Mouse (Mus musculus) c-Kit-negative CD71-positive TER-119-positive erythroid progenitor cells, embryonic 14.5 days (primary cell): ENCODE measurements at regions not wholly inside any gene's neighbourhood (a gene's known extent, or its start where the extent isn't known, plus 50 kb on each side); places are given as distances from the start of the nearest gene placed in this dataset.
"Not testable (repeated sequence)": the region's sequence is repeated elsewhere in the genome, so short reads cannot be mapped to it uniquely, and the experiment has no call there.

Experiments
- DNase-seq: peaks from one replicate; pipeline ENCODE4 v3.0.0-alpha.2; 2013; ENCODE audit warnings: low read depth, low spot score

DNA sequence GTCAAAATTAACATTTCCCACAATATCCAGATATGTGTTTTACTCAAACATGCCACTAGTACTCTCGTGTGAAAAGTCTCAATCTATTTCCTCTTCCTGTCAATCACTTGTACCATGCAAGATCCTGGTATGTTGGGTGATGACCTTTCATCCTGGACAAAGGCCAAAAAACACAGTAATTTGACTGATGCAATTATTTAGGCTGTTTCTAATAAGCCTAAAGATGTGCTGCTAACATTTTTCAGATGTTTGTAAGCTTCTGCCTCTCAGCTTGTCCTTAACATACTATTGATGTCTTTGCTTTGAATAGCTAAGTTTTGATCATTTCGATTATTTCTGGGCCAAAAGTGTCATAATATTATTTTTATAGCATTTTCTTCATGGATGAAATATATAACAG, 418.4 kb upstream of the Arrdc4 start:
- DNase-seq = no peak

DNA sequence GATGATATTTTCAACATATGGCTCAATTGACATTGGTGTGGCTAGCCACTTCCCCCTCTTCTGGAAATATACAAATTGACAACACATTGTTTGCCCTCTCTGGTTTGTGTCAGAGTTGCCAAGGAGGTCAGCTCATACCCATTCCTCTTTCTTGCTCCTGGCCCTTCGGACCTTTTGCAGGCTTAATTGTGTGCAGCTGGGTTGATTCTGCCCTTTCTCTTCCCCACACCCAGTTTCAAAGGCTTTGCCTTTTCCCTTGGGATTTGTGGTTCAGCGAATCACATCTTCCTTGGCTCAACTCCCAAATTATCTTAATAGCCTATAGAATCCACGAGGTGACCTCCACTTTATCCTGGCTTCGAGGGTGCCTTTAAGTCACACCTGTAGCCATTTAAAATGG, 412.9 kb upstream of the Arrdc4 start:
- no peak for DNase-seq

DNA sequence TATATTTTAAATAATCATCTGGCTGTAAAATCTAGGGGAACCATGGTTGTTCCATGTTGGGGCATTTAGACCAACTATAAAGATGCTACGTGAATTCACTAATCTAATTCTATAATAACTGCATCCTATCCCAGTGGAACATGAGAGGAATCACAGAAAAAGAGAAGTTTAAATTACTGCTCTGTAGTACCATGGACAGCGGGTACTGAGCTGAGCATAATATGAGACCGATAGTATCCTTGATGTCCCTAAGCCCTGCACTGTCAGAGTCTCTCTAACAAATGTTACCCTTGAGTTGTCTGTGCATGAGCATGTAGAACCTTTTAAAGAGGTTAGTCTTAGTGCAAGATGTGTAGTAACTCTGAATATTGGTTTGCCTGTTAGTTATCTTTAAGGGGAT, 393.3 kb upstream of the Arrdc4 start:
- no peak for DNase-seq

DNA sequence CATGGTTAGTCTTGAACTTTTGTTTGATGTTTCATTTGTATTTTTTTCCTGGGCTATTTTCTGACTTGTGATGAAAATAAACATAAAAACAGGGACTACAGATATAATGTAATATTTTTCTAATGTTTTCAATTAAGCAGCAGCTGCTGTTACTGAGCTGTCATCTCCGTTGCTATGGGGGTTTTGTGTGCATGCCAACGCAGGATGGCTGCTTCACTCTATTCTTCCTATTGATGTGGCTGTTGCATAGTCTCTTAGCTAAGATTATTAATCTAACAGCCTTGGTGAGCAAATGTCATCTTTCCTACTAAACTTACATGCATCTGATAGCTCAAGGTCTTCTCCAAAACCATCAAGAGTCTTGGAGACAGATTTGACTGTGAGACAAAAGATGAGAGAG, 384.4 kb upstream of the Arrdc4 start:
- DNase-seq = no peak

DNA sequence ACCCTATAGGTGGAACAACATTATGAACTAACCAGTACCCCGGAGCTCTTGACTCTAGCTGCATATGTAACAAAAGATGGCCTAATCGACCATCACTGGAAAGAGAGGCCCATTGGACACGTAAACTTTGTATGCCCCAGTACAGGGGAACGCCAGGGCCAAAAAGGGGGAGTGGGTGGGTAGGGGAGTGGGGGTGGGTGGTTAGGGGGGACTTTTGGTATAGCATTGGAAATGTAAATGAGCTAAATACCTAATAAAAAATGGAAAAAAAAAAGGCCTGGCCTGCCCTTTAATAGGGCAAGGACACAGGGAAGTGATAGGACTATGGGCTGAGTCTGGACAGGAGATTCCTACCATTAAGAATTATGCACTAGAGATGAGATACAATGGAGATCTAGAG, 352.7 kb upstream of the Arrdc4 start:
- DNase-seq = not testable (repeated sequence)

DNA sequence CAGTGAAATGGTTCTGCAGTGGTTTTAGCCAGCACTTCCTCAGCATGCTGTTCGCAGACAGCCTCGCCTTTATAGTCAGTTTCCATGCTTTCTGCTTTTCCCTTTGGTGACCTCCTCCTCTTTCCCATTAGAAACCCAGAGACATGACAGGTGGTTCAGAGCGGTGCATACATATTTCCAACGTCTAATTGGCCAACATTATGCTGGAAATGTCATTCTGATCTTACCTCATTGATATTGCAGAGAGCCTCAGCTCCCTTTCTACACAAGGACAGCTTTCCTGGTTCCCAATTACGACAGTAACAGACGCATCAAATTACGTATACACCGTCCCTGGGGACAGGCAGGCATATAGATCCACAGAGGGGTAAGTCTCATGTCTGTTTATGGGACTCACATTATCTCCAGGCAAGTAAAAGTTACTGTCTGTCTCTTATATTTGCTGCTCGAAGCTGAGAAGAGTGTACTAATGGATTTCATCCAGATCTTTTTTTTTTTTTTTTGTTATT, 348.6 kb upstream of the Arrdc4 start:
- DNase-seq = no peak

DNA sequence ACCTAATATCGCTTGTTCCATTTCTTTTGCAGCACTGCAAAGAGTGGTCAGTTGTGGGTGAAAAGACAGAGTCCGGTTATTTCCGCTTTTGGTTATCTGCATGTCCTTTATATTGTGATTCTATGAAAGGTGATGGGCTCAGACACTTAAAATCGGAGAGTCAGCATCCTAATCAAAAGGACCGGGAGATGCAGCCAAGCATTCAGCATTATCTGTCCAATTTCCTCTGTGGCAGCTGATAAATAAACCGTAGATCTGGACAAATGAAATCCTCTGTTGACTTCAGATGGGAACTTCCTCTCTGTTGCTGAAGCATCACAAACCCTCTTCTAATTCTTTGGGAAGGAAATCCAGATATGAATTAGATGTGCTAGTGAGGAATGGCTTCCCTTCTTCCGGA, 325.7 kb upstream of the Arrdc4 start:
- DNase-seq = no peak

DNA sequence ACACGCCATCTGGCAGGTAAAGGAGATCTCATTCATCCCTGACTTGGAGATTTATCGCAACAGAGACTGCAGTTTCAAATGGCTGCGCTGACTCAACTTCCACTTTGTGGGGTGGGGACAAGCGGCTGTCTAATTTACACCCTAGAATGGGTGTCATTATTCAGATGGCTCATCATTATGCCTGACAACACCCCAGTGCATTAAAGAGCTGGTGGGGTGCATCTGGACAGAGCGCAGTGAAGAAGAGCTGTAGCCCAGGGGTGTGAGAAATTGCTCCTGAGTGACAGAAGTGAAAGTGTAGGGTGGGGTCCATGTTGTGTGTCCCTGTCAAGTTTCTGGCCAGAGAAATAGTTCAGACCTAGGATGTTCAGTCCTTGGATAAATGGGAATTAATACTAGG, 314.0 kb upstream of the Arrdc4 start:
- no peak for DNase-seq

DNA sequence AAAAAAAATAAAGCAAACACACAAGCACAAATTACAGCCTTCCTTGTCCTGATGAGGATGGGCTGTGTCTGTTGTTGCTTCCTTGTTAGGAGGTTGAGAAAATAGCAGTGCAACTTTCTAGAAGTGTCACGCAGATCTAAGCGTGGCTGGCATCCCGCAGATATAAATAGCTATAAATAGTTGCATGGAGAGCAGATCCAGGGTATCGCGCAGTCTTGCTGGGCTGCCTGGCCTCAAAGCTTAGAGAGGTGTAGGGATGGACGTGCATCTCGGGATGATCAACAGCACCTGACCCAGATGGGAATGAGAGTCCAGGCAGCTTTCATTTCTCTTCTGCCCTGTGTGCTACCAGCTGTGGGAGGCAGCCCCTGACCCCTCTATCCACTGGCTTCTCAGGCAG, 313.5 kb upstream of the Arrdc4 start:
- DNase-seq = no peak

DNA sequence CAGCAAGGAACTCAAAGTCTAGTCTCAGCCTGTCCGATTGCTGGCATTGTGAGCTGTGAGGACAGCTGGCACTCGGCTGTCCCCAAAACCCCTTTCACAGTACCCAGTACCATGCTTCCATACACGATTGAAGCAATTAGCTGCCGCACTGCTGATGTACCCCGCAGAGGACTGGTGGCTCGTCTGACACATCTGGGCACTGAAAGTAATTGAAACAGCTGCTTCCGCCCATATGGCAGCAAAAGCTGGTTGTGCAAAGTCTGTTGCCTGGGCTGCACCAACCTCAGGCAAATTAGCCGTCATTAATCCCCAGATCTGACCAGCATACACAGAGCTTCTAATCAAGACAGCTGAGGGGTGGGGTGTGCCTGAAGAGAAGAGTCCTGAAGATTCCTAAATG, 313.1 kb upstream of the Arrdc4 start:
- no peak for DNase-seq

DNA sequence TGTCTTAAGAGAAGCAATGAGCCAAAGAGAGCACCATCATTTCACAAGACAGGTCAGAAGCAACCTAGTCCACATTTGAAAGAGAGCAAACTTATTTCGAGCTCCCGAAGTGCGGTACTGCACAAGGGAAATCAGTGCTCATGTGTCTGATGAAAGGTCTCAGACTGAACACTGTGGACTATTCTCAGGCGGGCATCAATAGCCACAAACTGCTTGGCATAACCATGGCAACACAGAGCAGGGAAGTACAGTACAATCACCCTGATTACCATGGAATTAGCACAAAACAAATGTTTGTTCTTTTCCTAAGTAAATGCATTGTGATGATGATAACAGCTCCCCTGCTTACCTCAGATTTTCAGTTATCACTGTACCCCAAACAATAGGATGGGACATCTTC, 312.2 kb upstream of the Arrdc4 start:
- DNase-seq = no peak

DNA sequence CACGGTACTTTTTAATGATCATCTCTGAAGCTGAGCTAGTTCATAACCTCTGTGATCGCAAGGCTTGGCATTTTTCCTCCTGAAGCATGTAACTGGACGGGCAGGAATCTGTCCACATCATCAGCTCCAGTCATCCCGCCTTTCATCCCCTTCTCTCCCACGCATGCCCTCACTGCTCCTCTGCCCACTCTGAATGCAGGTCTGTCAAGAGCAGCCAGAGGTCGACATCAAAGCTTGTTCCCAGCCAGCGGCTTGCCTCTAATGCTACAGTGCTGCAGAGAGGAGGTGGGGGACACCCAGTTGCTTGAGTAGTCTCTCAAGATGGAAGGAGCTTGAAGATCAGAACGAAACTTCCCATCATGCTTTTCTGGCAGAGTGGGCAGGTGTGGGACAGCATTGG, 267.5 kb upstream of the Arrdc4 start:
- DNase-seq = no peak

DNA sequence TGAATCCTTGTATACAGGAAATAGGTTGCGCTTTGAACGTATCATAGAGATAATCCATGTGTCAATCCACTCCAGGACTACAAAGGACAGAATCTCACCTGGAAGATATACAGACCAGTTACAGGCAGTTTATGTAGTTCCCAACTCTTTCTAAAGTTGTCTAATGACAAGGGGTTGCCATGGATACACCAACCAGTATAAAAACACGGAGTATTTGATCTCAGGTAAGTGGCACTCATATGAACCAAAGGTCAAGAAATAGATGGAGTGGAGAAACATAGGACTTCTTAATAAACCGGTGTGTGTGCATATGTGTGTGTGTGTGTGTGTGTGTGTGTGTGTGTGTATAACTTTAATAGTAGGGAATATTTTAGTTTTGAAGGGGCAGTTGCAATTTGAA, 266.0 kb upstream of the Arrdc4 start:
- DNase-seq = no peak

DNA sequence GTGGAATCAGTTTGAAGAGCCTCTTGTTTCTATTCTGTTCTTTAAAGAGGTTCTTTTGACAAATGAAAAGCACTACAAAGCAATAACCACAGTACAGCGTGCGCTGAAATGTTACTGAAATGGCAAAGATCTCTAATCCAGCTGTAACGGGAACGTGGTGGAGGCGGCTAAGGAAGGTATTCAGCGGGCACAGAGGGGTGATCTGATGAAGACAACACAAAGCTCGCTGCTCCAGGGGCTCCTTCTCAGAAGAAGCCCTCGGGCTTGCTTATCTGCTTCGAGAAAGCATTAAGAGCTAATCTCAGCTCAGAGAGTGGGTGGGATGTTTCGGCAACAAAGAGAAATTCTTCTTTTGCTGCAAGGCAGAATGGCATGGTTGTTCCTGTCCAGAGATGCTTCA, 258.2 kb upstream of the Arrdc4 start:
- no peak for DNase-seq

DNA sequence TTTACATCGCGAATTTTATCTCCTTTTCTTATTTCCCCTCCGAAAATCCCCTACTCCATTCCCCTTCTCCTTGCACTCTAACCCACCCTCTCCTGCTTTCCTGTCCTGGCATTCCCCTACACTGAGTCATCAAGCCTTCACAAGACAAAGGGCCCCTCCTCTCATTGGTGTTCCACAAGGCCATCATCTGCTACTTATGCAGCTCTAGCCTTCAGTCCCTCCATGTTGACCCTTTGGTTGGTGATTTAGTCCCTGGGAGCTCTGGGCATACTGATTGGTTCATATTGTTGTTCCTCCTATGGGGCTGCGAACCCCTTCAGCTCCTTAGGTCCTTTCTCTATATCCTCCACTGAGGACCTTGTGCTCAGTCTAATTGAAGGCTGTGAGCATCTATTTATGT, 239.0 kb upstream of the Arrdc4 start:
- no peak for DNase-seq

DNA sequence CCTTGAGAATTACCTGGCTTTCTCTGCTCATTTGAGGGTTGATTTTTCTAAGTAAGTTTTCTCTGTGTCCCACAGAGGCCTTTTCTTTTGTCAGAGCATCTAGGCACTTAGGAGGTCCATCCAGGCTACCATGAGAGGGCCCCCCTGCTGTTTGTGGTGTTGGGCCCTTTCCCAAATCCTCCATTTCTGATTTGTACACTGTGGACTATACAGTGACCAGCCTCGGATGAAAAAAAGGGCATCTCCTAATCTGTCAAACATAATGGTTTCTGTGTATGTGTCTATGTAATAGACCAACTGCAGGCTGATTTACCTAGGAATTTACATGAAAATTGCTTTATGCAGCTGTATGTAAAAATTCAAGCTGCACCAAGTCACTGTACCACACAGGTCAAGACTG, 234.9 kb upstream of the Arrdc4 start:
- DNase-seq = no peak

DNA sequence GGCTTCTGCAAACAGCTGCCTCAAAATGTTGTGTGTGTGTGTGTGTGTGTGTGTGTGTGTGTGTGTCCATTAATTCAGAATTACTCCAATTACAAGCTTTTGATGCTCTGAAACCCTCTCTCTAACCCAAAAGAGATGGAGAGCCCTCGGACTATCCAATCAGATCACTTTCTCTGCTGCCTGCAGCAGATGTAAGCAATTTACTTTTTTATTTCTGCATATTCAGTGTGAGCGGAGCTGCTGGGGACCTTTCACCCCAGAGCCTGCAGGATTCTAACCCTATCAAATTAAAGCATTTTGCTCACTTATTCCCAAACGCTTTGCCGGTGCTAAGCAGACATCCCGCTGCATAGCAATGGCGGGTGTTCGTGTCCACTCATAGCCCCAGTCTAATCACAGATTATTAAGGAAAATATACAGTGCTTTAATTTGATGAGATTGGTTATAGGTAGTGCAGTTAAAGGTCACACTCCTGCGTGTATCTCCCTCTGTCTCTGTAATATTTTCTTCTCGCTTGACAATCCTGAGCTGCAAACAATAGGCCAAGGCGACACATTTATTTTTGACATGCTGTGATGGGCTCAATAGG, 234.0 kb upstream of the Arrdc4 start:
- DNase-seq = no peak

DNA sequence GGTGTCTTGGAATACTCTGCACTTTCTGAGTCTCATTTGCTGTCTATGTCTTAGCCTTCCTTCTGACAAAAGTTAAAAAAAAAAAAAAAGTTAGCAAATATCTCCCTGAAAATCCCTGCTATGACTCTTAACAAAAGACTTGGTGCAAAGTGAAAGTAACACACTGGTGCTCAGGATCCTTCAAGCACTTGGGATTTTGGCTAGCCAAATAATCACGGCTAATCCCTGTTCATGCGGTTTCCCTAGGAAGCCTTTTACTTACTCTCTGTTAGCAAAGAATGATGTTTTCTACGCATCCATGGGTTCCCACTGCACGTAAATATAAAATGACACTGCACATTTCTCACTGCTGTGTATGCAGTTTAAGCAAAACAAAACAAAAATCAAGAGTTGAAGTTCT, 229.5 kb upstream of the Arrdc4 start:
- DNase-seq = no peak

DNA sequence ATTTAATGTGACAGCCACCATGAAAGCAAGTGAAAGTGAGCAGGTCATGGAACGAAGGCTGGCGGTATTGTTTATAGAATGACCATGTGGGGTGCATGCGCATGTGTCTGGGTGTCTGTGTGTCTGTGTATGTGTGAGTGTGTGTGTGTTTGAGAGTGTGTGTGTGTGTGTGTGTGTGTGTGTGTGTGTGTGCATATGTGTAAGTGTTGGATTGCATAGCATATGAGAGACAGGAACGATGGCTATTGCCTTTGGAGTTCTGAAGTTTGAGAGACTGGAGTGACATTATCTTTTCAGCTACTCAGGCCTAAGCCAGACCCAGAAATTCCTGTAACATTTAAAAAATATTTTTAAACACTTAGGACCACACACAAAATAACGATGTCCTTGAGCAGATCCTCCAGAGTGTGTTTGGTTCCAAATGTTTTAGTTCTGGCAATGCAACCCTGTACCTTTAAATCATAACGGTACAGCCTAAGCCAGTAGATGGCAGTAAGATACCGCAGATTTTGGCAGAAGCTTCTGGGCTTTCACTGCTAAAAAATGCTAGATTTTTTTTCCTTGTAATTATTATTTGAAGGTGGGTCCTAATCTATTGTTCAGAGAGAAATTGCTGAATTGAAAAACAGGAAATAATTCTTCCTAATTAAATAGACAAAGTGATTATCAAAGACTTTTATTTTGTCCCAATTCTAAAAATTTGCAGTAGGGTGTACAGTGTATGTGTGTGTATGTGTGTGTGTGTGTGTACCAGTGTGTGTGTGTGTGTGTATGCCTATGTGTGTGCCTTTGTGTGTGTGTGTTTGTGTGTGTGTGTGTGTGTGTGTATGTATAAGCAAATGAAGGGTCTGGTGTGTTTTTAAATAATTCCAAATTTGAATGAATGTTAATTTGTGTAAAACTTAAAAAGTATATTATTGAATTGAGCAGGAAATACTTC, 228.0 kb upstream of the Arrdc4 start:
- no peak for DNase-seq

DNA sequence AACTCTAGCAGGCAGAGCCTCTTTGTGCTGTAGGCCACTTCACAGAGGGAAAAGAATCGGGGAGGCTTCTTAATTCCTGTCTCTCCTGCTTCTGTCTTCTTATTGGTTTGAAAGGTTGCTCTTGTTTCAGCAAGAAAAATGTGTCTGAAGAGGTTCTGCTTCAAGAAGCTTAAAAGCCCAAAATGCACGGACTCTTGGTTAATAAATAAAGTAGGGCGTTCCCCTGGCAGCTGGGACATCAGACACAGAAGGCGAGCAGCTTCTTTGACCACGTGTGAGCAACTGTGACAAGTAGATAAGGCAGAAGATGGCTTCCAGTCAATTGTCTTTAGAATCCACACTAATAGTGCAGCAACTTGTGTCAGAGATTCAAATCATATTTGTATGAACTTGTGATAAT, 226.9 kb upstream of the Arrdc4 start:
- no peak for DNase-seq

DNA sequence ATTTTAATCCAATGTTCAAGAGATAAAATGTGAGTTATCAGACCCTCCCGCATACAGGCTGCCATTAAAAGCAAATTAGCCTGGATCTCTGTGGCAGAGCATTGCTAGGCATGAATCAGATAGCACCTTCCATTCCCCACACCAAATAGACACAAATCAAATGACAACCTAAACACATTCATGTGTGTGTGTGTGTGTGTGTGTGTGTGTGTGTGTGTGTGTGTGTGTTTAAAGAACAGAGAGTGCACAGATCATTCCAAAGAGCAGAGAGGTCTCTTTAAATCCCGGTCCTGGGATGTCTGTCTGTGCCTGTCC, 226.5 kb upstream of the Arrdc4 start:
- no peak for DNase-seq

DNA sequence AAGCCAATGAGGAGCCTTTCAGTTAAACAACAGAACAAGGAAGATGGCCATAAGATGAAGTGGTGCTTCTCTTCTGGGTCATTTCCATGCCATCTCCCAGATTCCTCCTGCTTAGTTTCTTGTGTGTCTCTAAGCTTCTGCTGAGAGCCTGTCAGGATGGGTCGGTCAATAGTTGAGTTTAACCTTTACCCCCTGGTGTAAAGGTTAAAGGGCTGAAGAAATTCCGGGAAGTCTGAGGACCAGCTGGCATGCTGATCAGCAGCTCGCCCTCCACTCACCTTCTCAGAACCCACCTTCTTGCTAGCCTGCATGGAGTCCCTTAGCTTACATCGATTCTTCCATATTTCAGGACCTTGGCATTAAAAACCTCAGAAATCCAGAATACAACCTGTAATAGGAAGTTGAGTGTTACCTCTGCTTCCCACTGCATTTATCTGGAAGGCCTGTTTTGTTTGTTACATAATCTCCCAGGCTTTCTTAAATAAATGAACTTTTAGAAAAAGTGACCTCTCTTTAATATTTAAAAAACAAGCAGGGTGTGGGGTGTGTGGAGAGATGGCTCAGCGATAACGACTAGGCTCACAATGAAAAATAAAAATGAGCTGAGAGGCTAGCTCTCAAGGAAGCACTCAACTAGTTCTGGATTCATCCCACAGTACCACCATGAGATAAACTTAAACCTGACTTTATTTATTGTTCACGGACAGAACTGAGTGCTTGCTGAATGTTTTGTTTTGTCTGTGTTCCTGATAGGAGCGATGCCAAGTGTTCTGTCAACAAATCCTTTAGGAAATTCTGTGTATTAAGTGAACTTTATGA, 225.9 kb upstream of the Arrdc4 start:
- no peak for DNase-seq
